Mouse (Mus musculus): ENCODE measurements around the gene Ganc.
A peak's percentile ranks its signal among the peaks of the same experiment; 100 is the strongest.

Ganc gene

DNA sequence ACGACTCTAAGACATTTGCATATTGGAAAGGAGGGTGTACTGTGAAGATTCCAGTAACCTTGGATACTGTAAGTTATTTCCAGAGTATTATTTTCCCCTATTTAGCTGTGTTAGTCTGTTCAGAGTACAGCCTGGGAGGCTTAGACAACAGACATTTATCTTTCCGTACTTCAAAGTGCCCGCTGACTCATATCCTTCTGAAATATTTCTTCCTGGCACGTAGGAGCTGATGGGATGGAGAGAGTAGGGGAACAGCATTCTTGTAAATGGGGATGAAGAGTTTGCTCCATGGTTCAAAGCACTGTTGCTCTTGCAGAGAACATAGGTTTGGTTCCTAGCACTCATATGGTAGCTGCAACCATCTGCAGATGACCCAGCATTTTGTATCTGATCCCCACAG is 48.9 kb downstream of the Ganc start:
- DNase-seq, result no peak

DNA sequence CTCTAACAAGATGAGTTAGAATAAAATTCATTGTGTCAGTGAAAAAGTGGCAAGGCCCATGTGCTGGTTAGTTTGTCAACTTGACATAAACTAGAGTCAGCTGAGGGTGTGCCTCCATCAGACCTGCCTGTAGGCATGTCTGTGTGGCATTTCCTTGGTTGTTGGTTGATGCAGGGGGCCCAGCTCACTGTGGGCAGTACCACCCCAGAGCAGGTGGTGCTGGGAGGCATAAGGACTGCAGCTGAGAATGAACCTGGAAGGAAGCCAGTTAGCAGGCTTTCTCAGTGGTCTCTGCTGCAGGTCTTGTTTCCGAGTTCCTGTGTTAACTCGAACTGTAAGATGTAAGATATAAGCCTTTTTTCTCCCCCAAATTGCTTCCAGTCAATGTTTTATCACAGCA is 51.3 kb downstream of the Ganc start:
- DNase-seq, result no peak

DNA sequence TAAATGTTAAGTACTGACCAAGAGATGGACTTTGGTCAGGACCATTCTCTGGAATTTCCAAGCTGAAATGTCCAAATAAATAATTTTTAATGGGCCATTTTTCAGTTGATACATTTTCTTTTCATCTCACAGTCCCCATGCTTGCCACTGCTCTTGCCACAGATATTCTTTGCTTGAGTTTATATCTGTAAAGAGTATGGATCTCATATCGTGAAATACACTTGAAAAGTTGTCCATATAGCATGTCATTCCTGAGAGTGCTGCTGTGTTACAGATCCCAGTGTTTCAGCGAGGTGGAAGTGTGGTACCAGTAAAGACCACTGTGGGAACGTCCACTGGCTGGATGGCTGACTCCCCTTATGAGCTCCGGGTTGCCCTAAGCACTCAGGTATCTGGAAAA is 52.0 kb downstream of the Ganc start, which contains the start of gene Capn3:
TSS of gene Capn3 (plus strand) at position 301 of the 400 bp plus-strand sequence.
- no peak for DNase-seq

DNA sequence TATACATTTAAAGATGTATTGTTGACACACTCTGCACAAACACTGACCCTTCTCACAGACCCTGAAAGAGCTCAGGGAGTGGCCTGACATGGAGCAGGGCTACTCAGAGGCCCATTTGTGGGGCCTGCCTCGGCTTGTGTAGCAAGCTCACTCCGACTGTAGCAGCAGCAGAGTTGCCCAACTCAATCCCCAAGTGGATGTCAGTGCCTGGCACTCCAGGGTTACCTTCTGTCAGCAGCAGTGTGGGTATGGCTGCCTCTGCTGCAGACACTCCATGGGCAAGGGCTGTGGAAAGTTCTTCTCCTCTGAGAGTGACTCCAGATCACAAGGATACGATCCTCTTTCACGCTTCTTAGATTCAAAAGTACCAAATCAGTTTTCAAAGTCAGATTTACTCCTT is 56.5 kb downstream of the Ganc start:
- no peak for DNase-seq

DNA sequence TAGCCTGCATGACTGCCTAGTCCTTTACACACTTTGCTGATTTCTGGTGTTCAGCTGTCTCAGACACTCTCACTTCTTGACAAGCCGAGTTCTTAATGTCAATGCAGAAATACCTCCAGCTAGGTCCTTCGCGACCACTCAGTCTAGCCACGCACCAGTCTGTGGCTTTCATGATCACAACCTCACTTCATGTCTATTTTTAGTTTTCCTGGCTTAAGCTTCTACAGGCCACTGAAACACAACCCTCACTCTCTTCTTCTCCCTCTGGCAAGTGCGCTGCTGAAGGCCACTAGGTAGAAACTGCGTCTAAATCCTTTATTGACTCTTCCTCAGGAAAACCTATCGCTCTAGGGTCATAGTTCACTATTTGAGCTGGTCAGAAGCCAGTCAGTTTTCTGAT is 59.6 kb downstream of the Ganc start:
- no peak for DNase-seq

DNA sequence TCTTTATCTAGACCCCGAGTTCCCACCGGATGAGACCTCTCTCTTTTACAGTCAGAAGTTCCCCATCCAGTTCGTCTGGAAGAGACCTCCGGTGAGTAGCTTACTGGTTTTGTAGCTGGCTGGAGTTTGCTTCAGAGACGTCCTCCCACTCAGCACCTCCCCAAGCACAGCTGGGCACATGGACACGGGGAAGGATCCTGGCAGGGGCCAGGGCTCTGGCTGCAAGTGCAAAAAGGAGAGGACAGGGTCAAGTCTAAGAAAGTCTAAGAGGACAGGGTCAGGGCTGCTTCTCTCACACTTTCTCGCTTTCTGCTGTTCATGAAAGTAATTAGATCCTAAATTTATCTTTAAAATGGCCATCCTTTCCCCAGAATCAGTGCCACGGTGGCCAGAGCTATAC is 60.4 kb downstream of the Ganc start:
- DNase-seq, result peak; percentile 18

DNA sequence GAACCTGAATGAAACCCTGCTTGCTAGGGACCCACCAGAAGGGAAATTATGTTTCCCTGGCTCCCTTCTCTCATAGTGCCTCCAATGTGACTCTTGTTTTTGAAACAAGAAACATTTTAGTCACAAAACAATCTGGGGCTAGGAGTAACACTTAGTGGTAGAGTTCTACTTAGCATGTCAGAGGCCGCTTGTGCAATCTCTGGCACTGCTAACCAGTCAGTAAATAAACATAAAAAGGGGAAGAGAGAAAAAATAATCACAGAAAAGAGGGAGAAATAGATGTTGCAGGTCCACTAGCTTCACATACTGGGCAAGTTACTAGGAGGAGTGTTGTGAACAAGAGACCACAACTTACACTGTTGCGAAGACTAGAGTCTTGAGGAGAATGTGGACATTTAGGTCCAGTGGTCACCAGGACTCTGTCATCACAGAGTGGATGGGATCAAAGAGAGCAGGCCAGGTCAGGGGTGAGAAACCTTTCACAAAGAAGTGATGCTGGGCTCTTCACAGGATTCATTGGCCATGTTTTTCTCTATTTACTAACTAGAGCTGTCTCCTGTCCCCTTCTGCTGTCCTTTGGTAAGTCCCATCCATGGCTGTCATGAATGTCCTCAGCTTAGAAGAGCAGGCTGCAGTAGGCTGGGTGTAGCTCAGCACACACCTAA is 61.2 kb downstream of the Ganc start:
- peak; percentile 74 for DNase-seq

DNA sequence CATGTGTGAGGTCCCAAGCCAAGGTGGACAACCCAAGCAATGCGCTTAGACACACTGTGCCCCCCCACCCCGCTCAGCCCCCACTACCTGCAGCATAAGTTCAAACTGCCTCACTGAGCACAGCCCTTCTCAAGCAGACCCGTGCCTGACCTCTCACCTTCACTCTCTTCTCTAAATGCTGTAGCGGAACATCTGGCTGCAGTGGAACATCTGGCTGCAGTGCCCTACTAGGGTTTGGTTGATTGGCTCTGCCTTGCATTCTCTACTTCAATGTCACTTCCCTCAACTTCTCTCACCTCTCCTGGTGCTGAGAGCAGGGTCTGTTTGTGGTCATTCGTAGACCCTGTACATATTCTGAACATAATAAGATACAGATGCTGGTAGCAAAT is 61.7 kb downstream of the Ganc start:
- DNase-seq, result no peak

DNA sequence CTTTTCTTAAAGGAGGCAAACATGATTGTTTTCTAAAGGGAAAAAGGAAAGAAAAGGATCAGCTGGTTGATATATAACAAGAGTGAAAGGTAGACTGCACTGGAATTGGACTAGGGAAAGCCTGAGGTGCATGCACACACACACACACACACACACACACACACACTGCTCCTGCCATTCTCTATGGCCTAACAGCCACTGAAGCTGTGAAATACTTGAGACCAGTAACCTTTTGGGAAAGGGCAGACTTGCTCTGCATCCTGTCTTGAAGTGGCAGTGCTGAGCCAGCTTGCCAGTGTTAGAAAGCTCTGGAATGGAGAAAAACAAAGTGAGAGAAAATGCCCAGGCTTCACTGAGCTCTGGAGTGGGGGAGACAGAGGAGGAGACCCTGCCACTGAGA is 64.3 kb downstream of the Ganc start:
- no peak for DNase-seq

DNA sequence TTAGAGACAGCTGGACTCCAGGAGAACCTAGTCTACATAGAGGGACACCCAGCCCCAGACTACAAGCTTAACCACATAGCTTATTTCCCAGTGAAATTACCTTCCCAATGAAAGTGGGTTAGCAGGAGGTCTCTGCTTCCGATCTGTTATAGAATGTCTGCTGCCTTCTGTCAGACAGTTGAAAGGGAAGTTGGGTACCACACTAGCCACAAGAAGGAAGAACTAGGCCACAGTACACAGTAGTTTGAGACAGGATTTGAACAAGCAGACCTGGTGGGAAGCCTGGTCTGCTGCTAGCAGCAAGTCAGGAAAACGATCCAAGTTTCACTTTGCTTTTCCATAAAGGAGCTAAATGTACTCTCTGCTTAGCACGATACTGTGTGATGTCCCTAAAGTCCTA is 65.5 kb downstream of the Ganc start:
- peak; percentile 18 for DNase-seq

DNA sequence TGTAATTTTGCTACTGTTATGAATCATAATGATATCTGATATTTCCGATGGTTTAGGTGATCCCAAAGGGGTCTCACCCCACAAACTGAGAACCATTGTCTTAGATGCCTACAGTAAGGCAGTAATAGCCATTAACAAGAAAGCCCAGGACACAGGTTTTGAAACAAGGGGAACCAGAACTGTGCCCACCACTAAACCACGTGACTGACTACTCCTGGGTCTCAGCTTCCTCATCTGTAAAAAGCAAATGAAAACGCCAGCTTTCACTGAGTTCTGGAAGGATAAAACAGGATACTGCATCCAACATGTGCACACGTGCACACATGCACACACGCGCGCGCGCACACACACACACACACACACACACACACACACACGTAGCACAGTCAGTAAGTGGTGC is 66.0 kb downstream of the Ganc start:
- peak; percentile 40 for DNase-seq

DNA sequence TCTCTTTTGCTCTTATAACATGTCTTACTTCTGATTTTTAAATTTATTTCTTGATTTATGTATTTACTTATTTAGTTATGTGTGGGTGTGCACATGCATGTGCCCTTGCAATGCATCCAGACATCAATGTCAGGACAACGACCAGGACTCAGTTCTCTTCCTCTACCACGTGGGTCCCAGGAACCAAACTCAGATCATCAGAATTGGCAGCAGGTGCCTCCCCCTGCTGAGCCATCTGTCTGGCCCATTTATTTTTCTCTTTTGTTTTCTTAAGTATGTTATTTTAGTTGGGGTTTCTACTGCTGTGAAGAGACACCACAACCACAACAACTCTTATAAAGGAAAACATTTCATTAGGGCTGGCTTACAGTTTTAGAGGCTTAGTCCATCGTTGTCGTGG is 67.2 kb downstream of the Ganc start:
- no peak for DNase-seq

DNA sequence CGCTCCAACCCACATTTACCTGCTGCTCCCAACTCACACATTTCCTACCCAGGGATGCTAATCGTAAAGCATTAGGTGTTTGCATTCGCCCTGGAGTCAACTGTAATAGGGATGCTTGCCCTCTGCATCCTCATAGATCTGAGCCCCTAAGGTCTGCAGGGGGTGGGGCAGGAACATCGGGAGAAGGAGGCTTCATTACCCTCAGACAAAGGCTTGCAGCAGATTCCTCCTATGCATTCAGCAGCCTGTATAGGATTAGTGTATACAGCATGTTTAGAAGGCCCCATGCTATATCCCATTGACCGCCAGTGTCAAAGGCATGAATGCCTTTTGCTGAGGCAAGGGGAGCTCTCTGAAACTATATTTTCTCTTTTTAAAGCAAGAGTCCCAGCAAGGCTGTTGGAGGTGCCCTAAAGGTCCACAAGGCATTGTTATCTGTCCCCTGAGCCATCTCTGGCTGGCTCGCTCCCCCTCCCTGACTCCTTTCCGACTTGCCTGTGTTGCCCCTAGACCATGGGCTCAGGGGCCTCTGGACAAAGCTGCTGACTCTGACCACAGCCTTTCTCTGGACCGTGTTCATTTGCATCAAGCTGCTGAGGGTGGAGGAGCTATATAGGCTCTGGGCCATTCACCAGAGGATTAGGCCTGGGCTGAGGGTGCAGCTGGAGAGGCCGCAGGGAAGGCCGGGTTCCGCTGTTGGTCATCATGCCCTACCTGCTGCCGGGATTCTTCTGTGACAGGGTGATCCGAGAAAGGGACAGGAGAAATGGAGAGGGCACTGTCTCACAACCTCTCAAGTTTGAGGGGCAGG is 72.8 kb downstream of the Ganc start:
- no peak for DNase-seq

DNA sequence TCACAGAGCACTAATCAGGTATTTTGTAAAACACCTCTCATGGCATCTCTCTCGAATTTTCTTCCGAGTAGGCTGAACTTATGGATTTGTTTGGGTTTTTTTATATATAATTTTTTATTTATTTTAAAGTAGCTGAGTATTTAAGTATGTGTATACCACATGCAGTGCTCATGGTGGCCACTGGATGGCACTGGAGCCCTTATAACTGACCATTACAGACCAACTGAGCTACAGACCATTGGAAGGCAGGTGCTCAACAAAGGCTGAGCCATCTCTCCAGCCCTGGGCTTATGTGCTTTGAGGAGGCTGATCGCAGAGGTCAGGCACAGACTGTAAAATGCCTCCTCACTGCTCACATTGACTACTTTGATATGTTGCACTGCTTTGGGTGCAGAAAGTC is 74.9 kb downstream of the Ganc start:
- DNase-seq, result peak; percentile 91

DNA sequence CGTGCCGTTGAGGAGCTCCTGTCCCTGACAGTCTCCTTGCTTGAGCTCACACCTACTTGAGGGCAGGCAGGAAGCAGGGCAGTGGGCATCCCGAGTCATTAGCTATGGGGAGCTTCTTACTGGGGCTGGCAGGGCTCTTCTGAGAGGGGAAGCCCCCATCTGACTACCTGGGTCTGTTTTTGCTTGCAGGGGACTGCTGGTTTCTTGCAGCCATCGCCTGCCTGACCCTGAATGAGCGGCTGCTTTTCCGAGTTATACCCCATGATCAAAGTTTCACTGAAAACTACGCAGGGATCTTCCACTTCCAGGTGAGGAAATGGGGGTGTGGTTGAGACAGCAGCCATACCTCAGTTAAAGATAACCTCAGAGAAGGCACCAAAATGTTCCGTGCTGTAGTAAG is 78.2 kb downstream of the Ganc start:
- no peak for DNase-seq

DNA sequence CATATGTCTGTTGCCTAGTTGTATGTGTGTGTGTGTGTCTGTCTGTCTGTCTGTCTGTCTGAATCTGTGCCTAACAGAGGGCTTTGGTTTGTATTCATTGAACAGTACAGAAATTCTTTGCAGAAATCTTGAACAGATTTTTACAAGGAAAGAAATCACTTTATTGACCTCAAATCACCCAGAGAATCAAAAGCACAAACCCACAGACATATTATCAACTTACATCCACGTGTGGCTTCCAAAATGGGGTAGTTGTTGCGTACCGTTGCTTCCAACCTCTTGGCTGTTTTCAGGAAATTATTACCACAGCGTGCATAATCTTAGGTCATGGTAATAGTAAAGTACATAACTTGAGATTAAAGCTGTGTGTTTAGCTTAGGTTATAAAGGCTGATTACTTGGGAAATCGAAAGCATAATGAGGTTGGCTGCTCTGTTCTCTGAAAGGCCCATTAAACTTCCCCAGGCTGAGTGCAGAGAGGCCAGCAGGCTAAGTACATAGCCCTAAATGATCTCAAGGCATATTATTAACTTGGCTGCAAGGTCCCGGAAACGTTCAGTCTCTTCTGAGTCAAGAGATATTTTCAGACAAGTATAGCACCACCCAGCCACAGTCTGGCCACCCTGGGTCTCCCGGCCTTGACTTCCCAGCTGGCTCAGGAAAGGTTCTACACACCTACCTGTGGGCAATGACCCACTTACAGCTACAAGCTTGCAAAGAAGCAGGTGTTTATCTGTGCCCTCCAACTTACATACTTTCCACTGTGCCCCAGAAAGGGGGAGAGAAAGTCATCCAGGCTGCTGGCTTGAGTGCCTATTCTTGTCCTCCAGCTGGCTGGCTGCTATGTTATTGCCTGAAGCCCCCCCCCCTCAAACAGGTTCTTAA is 79.1 kb downstream of the Ganc start:
- peak; percentile 10 for DNase-seq

DNA sequence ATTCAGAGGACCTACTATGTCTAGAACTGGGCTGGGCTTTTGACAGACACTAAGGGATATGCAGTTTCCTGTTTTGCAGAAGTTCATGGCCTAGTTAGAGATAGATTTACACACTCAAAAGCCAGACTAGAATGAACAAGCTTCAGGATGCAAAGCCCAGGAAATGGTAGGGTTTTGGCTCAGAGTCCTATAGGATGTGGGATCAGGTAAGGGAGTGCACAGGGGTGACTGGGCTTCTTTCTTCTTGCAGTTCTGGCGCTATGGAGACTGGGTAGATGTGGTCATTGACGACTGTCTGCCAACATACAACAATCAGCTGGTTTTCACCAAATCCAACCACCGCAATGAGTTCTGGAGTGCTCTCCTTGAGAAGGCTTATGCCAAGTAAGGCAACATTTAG is 80.5 kb downstream of the Ganc start:
- DNase-seq, result no peak

DNA sequence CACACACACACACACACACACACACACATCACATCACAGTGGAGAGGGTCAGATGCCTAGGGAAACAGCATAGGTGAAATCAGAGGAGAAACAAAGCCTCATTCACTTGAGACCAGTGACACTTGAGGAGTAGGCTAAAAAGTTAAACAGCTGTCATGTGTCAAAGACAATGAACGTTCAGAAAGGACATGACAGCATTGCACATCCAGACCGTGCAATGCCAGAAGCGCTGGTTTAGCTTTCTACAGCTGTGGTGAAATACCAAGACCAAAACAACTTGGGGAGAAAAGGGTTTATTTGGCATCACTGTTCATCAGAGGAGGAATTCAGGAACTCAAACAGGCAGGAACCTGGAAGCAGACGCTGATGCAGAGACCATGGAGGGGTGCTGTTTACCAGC is 89.6 kb downstream of the Ganc start:
- peak; percentile 7 for DNase-seq

DNA sequence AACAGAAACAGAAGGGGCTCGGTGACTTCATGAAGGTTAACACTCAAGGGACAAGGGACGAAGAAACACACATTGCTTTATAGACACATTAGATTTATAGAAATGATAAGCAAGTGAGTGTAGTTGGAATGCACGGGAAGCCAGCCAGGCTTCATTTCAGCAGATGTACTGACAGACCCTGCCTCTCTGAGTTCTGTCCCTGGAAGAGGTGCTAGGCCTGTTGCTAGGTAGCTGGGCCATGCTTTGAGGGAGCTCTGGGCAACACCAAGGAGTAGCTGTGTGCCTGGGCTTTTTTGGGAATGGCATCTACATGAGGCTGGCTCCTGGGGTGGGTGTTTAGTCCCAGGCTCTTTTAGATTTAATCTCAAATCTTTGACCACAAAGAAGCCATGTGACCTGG is 92.8 kb downstream of the Ganc start:
- no peak for DNase-seq

DNA sequence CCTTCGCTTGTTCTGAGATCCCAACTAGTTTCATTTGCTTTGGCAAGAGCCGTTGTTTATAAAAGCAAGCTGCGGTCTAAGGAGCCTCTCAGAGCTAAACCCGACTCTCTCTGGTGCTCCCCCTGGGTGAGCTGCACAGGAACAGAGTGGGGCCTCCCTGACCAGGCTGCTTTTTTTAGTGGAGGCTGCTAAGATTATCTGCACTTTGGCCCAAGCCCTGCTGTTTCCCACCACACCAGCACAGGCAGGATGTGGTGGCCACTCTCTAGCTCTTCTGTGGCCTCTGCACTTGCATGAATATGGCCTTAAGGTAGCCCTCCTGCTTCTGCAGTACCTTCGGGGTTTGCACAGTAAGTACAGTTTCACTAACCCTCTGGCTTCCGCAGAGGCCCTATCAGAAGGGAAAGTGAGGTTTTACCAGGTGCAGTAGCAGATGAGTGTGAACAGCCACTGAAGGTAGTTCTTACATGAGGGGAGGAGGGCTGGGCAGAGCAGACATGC is 96.3 kb downstream of the Ganc start:
- DNase-seq, result peak; percentile 15

DNA sequence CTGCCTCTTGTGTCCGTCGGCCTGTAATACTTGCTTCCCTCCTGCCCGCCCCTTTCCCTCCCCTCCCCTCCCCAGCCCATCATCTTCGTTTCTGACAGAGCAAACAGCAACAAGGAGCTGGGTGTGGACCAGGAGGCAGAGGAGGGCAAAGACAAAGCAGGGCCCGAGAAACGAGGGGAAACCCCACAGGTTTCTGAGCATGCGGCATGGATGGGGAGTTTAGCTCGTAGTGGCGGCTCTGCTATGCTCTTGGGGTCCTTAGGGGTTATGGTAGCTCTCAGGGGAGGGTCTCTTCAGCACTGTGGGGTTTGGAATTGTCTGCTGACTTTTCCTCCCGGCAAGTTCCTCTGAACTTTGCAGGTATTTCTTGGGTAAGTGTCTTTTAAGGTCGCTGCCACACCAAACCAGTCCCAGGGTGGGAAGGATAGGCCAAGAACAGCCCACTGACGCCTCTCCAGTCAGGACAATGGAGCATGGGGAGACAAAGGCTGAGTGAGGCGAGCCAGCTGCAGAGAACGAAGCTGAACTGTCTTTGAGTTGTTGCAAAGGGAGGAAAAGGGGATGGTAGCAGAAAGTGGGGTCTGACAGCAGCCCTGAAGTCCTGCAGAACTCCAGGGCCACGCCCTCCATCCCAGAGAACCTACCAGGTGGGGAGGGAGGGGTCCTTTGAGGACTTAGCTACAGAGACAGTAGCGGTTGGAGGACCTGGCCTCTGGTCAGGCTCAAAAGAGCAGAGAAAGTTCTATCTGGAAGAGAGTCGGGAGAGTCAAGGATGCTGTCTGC is 97.6 kb downstream of the Ganc start:
- no peak for DNase-seq

DNA sequence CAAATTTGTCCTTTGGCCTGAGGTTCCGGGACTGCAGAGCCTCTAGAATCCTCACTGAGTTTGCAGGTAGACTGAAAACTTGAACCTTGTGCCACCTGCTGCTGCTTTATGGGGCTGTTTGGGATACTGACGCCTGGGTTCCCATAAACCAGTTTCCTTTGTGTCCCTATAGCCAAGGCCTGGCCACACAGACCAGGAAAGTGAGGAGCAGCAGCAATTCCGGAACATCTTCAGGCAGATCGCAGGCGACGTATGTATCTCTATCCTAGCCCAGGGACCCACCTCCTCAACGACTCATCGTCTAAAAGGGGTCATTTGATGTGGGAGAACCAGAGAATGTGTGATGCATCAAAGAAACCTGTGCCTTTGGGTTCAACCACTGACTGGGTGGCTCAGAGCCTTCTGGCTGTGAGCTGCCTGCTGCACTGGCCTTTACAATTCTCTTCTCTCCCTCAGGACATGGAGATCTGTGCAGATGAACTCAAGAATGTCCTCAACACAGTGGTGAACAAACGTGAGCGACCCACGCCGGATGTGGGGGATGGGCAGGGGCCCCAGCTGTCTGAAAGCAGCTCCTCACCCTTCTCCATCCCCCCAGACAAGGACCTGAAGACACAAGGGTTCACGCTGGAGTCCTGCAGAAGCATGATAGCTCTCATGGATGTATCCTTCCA is 98.4 kb downstream of the Ganc start:
- DNase-seq, result no peak
